Mouse (Mus musculus) ovary, postnatal 36 days (tissue): Measurements from ENCODE around the gene Zfp628.

Source experiments
- DNase-seq: peaks from one replicate; pipeline ENCODE4 v3.0.0; 2022; ENCODE audit warnings: low spot score, mixed read lengths

Gene Zfp628

DNA sequence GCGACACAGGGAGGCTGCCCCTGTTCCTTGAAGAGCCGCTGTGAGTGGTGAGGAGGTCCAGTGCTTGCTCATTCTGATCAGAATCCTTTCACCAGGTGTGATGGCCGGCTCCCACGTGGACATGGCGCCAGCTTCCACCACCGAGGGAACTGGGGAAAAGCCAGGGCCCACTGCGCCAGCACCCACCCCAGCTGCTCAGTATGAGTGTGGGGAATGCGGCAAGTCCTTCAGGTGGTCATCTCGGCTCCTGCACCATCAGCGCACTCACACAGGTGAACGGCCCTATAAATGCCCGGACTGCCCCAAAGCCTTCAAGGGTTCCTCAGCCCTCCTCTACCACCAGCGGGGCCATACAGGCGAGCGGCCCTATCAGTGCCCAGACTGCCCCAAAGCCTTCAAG is 3.7 kb downstream of the Zfp628 start:
- DNase-seq = no peak

DNA sequence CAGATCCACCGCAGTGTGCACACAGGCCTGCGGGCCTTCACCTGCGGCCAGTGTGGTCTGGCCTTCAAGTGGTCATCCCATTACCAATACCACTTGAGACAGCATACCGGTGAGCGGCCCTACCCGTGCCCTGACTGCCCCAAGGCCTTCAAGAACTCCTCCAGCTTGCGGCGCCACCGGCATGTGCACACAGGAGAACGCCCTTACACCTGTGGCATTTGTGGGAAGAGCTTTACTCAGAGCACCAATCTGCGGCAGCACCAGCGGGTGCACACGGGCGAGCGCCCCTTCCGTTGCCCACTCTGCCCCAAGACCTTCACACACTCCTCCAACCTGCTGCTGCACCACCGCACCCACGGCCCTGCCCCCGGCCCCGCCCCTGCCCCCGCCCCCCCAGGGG is 4.1 kb downstream of the Zfp628 start:
- DNase-seq = no peak

DNA sequence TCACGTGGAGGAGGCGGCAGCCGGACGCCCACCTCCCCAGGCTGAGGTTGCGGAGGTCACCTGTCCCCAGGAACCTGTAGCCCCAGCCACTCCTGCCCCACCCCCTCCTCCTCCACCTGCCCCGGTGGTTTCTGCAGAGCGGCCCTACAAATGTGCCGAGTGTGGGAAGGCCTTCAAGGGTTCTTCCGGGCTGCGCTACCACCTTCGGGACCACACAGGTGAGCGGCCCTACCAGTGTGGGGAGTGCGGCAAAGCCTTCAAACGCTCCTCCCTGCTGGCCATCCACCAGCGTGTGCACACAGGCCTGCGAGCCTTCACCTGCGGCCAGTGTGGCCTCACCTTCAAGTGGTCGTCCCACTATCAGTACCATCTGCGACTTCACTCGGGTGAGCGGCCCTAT is 5.0 kb downstream of the Zfp628 start:
- no peak for DNase-seq

DNA sequence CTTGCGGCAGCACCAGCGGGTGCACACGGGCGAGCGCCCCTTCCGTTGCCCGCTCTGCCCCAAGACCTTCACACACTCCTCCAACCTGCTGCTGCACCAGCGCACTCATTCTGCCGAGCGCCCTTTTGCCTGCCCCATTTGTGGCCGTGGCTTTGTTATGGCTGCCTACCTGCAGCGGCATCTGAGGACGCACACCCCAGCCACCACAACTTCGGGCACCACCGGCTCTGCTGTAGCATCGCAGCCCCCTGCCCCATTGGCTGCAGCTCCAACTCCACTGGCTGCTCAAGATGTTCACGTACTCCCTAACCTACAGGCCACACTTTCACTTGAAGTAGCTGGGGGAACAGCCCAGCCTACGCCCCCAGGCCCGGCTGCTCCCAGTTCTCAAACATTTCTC is 5.5 kb downstream of the Zfp628 start:
- DNase-seq = no peak

DNA sequence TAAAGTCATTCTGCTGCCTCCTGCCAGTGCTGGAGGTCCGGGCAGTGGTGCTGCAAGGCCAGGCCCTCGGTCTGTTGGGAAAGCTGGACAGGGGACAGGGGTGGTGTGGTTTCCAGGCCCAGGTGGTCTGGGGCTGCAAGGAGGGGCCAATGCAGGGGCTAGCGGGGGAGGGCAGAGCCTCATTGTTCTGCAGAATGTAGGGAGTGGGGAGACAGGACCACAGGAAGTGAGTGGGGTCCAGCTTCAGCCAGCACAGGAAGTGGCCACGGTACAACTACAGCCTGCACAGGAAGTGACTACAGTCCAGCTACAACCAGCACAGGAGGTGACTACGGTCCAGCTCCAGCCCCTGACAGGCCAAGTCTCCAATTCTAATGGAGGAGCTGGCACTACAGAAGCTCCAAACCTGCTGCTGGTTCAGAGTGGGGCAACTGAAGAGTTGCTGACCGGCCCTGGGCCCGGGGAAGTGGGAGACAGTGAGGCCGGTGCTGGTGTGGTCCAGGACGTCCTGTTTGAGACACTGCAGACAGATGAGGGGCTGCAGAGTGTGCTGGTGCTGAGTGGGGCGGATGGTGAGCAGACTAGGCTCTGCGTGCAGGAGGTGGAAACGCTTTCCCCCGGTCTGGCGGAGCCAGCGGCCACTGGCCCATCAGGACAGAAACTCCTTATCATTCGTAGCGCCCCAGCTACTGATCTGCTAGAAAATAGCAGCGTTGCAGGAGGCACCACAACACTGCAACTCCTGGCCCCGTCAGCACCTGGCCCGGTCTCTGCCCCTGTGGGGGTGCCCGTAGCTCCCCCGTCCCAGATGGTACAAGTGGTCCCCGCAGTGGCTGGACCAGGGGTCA is 6.2 kb downstream of the Zfp628 start:
- DNase-seq = no peak

DNA sequence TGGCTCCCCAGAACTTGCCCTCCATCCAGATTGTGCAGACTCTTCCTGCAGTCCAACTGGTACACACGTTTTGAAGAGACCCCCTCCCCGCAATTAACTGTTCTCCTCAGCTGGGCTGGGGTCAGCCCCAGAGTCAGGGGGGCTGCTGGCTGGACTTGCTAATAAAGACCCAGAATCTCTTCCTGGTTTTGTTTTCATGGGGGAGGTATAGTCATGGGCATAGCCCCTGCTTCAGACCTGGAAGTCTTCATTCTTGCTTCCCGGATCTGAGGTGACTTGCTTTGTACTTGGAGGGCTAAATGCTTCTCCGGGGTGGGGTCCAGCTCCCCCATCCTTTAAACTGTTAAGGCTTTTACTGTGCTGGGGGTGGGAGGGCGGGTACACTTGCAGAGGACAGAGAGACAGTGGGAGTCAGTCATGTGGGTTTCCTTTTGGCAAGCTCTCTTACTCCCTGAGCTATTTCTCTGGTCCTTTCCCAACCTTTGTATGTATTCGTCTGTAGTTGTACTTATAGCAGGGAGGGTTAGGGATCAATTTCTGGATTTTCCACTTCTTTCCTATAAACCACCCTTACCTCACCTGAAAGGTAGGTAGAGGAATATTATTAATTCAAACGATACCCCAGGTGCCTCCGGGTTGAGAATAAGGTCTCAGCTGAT is 6.9 kb downstream of the Zfp628 start, which contains the start of gene Nat14:
Nat14 (plus strand) TSS at position 205 of the 659 bp plus-strand sequence.
- DNase-seq = no peak

DNA sequence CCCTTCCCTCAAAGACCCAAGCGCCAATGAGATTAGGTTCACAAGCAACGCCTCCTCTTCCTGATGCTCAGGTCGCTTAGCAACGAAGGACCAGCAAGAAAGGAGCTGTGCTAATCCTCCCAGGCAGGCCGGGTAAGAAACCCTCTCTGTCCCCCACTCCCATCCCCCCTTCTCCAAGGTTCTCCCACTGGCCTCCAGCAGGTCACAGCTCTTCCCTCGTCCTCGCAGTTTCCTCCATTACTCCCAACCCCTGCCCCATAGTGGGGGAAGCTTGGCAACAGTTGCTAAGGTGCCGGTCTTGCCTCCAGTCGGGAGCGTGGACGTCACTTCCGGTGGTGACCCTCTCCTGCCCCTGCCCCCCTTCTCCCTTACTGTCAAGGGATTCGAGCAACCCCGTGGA is 7.5 kb downstream of the Zfp628 start:
- peak; percentile 63 for DNase-seq

DNA sequence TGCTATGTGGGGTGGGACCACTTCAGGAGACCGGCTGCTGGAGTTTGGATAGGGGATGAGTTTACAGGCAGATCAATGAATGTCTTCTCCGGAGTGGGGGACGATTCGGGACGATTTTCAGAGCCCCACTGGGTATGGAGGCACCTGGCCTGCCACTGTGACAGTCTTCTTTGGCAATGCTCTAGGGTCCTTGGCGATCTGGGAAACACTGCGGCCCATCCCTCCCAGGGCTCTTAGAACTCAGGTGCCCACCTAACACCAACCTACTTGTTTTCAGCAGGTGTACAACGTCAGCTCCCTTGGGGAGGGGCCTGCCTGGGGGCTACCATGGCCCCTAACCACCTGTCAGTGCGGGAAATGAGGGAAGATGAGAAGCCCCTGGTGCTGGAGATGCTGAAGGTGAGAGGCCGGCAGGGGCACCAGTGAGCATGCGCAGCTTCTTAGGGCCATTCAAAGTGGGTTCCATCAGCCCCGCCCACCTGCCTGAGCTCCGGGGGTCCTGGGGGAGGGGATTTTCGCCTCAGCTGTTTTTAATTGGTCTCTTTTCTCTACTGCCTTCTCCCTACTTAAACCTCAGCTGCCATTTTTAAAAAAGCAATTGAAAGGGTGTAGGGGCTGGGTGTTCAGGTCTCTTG is 8.0 kb downstream of the Zfp628 start:
- no peak for DNase-seq

DNA sequence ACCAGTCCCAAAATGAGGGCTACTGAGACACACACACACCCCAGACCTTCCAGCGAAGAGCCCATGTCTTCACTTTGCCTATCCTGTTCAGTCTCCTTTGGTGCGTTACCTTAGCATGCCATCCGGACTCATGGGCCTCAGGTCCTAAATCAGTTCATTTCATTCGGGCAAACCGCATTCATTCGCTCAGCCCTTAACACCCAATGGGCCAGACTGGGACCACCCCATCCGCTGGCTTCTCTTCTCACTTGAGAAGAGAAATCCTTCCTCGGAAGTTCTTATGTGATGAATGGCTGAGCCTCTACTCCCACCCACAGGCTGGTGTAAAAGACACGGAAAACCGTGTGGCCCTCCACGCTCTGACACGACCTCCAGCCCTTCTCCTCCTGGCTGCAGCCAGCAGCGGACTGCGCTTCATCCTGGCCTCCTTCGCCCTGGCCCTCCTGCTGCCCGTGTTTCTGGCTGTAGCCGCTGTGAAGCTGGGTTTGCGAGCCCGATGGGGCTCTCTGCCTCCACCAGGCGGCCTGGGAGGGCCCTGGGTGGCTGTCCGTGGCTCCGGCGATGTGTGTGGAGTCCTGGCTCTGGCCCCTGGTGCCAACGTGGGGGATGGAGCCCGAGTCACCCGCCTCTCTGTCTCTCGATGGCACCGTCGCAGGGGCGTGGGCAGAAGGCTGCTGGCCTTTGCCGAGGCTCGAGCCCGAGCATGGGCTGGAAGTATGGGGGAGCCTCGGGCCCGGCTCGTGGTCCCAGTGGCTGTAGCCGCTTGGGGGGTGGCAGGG is 8.8 kb downstream of the Zfp628 start:
- peak; percentile 68 for DNase-seq

DNA sequence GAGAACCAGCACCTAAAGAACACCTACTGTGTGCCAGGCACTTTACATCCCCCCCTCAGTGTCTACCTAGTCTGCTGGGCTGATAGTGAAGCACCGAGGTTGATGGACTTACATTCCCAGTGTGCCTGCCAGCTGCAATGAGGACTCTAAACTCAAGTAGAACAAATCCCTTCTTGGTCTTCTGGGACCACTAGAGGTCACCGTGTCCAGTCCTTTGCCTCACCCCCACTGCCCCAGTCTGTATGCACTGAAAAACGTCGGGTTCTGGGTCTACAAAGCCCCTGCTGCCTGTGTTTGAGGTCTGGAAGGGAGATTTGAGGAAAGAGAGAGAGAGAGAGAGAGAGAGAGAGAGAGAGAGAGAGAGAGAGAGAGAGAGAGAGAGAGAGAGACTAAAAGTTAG is 9.5 kb downstream of the Zfp628 start:
- DNase-seq = no peak

DNA sequence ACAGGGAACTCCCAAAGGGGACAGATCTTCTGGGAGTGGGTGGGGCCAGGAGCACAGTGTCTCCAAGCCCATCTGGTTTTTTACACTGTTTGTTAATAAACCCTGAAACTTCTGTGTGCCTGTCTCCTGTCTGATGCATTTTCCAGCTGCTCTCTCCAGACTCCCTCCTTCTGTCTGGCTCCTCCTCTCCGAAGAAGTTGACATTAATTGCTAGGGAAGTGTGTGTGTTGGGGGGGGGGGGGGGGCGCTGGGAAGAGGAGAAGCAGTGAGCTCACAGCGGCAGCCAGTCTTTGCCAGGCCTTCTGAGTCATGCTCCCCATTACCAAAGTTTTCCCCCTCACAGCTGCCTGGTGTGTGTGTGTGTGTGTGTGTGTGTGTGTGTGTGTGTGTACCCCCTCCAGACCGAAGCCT is 9.9 kb downstream of the Zfp628 start:
- no peak for DNase-seq

DNA sequence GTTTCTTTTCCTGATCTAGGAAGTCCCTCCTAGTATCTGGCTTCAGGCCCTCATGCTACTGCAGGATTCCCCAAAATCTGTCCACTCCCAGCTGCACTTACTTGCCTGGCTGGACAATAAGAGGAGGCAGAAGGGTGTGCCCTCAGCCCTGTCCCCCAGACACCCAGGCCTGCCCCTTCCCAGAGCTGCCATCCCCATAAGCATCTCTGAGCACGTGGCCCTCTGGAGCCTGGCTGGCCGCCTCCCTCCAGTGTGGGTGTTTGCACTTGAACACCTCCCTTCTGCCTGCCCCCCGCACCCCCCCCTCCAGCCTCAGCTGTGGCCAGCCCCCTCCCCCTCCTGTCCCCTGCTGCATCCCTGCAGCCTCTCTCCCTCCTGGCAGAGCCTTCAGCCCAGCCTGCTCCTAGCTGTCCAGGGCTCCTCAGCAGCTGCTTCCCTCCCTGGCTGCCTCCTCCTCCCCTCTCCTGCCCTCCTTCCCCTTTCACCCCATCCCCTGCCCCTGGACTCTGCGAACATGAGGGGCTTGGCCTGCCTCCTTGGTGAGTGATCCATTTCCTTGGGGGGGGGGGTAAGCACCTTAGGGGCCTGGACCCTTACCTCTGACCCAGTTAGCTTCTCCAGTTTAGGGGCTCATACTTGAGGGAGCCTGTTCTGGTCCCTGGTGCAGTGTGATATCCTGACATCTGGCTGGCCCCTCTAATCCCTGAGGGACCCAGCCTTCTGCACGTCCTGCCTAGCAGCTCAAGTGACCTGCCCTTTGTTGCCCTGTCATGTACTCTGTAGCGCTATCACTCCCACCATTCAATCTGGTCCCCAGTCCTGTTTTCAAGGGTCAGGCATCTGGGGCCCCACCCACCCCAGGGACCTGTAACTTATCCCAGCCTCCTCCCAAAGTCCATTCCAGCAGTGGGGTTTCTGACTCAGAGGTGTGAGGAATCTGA is 10.7 kb downstream of the Zfp628 start, which contains the start of gene Ssc5d:
Ssc5d (plus strand) TSS at position 345 of the 941 bp plus-strand sequence.
- no peak for DNase-seq

DNA sequence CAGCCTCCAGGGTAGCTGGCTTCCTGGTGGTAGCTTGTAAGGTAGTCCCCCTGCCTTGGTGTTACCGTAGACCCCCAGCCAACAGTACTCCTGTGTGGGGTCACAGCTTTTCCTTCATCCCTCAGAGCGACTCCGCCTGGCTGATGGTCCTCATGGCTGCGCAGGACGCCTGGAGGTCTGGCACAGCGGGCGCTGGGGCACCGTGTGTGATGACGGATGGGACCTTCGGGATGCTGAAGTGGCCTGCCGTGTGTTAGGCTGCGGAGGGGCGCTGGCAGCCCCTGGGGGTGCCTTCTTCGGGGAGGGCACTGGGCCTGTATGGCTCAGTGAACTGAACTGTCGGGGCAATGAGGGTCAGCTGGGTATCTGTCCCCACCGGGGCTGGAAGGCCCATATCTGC is 11.8 kb downstream of the Zfp628 start:
- DNase-seq = no peak

DNA sequence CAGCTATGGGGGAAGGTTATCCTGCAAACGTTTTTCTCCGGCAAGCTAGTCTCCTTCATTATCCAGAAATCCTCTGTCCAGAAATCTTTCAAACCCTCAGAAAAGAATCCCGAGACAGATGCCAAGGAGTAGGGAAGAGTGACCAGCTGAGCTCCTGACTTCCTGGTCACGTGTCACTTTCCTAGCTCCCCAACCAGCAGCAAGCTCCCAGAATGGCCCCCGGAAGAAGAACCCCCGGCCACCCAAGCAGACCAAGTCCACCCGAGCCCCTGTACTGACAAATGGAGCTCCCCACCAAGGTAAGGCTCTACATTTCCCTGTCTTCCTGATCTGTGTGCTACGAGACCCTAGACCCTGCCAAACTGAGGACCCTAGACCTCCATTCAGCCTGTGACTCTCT is 12.7 kb downstream of the Zfp628 start:
- no peak for DNase-seq

DNA sequence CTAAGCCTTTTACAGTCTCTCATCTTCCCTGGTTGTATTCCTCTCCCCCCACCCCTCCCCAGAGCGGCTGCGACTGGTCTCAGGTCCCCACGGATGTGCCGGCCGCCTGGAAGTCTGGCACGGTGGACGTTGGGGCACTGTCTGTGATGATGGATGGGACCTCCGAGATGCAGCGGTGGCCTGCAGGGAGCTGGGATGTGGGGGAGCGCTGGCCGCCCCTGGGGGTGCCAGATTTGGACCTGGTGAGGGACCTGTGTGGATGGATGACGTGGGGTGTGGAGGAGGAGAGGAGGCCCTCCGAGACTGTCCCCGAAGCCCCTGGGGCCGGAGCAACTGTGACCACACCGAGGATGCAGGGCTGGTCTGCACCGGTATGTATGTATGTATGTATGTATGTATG is 13.3 kb downstream of the Zfp628 start:
- DNase-seq = no peak

DNA sequence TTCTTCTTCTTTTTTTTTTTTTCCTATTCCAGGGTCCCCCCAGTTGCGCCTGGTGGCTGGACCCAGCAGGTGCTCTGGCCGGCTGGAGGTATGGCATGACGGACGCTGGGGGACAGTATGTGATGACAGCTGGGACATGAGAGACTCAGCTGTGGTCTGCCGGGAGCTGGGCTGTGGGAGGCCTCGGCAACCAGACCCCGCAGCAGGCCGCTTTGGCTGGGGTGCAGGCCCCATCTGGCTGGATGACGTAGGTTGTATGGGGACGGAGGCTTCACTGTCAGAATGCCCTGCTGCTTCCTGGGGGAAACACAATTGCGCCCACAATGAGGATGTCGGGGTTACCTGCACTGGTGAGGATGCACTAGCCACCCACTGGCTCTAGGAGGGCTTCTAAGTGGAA is 18.1 kb downstream of the Zfp628 start:
- DNase-seq = no peak

DNA sequence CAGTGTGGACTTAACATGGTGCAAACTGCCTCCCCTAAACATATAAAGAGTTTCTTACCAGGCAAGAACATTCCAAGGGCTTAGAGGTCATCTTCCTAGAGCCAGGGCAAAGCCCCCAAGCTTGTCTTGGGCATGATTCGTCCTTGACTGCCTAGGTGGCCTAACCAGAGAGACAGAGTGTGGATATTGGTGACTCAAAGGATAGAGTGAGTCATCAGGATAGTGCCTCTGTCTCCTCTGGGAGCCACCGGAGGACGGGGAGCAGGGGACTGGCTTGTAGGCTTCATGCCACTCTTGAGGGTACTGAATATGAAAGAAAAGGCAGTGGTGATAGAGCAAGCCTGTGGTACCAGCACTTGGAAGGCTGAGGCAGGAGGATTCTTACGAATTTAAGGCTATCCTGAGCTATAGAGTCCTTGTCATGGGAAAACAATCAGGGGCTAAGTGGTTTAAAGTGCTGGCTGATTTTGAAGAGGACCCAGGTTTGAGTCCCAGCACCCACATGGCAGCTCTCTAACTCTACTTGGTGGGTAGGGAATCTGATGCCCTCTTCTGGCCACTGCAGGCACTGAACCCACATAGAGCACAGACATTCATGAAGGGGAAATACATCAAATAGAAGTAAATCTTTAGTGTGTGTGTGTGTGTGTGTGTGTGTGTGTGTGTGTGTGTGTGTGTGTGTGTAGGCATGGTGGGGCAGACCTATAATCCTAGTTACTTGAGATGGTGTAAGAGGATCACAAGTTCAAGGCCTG is 19.3 kb downstream of the Zfp628 start:
- no peak for DNase-seq

DNA sequence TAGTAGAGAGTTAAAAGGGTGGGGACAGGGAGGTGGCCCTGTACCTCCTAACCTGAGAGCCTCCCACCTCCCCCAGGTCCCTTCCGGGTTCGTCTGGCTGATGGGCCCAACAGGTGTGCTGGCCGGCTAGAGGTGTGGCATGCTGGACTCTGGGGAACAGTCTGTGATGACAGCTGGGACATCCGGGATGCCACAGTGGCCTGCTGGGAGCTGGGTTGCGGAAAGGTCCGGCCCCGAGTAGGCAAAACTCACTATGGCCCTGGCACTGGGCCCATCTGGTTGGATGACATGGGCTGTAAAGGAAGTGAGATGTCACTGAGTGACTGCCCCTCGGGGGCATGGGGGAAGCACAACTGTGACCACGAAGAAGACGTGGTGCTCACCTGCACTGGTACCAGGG is 21.8 kb downstream of the Zfp628 start:
- no peak for DNase-seq

DNA sequence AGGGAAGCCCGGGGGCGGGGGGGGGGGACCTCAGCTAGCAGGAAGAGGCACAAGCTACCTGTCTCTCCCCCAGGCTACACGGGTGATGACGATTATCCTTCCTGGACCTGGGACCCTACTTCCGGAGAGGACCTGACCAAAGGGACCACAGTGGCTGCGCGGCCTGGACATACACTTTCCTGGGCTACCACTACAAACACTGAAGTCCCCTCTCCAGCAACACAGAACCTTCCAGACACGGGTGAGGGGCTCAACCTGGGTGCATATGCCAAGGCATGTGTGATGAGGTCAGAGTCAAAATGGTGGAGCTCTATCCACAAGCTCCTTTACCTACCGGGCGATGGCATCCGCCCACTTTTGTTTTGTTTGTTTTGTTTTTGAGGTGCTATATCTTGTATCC is 22.4 kb downstream of the Zfp628 start:
- DNase-seq = no peak

DNA sequence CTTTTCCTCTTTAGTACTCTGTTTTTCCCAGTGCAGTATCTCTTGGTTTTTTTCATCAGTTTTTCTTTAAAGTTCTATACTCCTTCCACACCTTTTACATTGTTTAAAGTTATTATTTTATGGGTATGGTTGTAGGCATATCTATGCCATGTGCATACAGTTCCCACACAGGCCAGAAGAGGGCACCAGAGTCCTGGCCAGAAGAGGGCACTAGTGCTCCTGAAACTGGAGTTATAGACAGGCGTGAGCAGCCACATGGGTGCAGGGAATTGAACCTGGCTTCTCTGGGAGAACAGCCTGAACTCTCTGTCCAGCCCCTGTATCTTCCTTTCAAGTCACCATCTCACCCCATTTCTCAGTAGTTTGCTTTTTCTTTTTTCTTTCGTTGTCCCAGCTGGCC is 23.4 kb downstream of the Zfp628 start:
- peak; percentile 68 for DNase-seq
